Mouse (Mus musculus) megakaryocyte, embryonic 14.5 days (primary cell): ENCODE measurements around the gene Bclaf1.

ENCODE experiments used
- FLI1 ChIP-seq: IDR thresholded peaks from 2 replicates; pipeline ENCODE4 v1.6.1; 2012; ENCODE audit warnings: low read length, inconsistent platforms, mixed read lengths
- GATA1 ChIP-seq: IDR thresholded peaks from 3 replicates; pipeline ENCODE4 v1.6.1; 2012; ENCODE audit warnings: mixed read lengths, low read length, inconsistent platforms, borderline replicate concordance

- TF ChIP-seq GATA1: no peak
- TF ChIP-seq FLI1: no peak
Observed at GRCm38 (mm10) chr10:20268945-20269344, 43.3 kb upstream of the Bclaf1 start.
